Mouse (Mus musculus) midbrain, postnatal 0 days (tissue): ENCODE measurements around the gene Cacfd1. TPM values are rescaled to one million over a fixed set of nuclear protein-coding genes. Genes with fewer than 3 reads are reported as not detected.

Experiments
- ATAC-seq: fragments of 200-750 bp; cut with Nextera tagmentation; 2 replicates; pipeline ENCODE4 v1.8.0; 2017; ENCODE audit warnings: moderate number of reproducible peaks, mild to moderate bottlenecking, moderate TSS enrichment, moderate library complexity; ENCODE audit not compliant: low FRiP score
- DNase-seq: peaks from one replicate; pipeline ENCODE4 v3.0.0-alpha.2; 2015; ENCODE audit warnings: low spot score
- H3K27ac ChIP-seq: fragments of 300-500 bp; sonication (generic); 2 replicates; pipeline ENCODE4 v1.5.1; 2014; ENCODE audit warnings: low read depth, mild to moderate bottlenecking, low read length, mixed read lengths
- H3K27me3 ChIP-seq: fragments of 300-500 bp; sonication (generic); 2 replicates; pipeline ENCODE4 v1.6.1; 2014; ENCODE audit warnings: low read length, control low read depth, mixed read lengths; ENCODE audit not compliant: insufficient read depth
- H3K36me3 ChIP-seq: fragments of 300-500 bp; sonication (generic); 2 replicates; pipeline ENCODE4 v1.6.1; 2014; ENCODE audit warnings: low read length, control low read depth, mixed read lengths; ENCODE audit not compliant: insufficient read depth
- H3K4me1 ChIP-seq: fragments of 300-500 bp; sonication (generic); 2 replicates; pipeline ENCODE4 v1.6.1; 2014; ENCODE audit warnings: mild to moderate bottlenecking, control low read depth, antibody characterized with exemption, low read length, mixed read lengths; ENCODE audit not compliant: insufficient read depth
- H3K4me2 ChIP-seq: fragments of 300-500 bp; sonication (generic); 2 replicates; pipeline ENCODE4 v1.6.1; 2014; ENCODE audit warnings: low read depth, mild to moderate bottlenecking, low read length, mixed read lengths; ENCODE audit not compliant: poor library complexity, severe bottlenecking
- H3K4me3 ChIP-seq: fragments of 300-500 bp; sonication (generic); 2 replicates; pipeline ENCODE4 v1.5.1; 2014; ENCODE audit warnings: low read depth, mild to moderate bottlenecking, low read length, moderate library complexity
- H3K9ac ChIP-seq: fragments of 300-500 bp; sonication (generic); replicated peaks from 2 replicates; pipeline ENCODE4 v1.6.1; 2014; ENCODE audit warnings: mild to moderate bottlenecking, low read length, moderate library complexity, mixed read lengths; ENCODE audit not compliant: poor library complexity, severe bottlenecking
- H3K9me3 ChIP-seq: fragments of 300-500 bp; sonication (generic); 2 replicates; pipeline ENCODE4 v1.6.1; 2016; ENCODE audit warnings: low read length, control low read depth
- CTCF ChIP-seq: IDR thresholded peaks from 2 replicates; pipeline ENCODE4 v1.5.1; 2016; ENCODE audit warnings: antibody characterized with exemption, mild to moderate bottlenecking
- WGBS: fragments of 180-500 bp; shearing (Covaris S2); extraction: QIAGEN DNeasy Blood & Tissue Kit; methylation state at CpG from one replicate; pipeline ENCODE4 v1.1.7; 2014; 5-methylcytosine and 5-hydroxymethylcytosine counted together
- polyA plus RNA-seq: library from polyadenylated mRNA; unstranded; fragments of >200 nt; fragmentation: Nextera tagmentation; extraction: Ambion mirVana; gene quantifications from 2 replicates; pipeline ENCODE4 v1.2.1, GENCODE M21; 2015
- total RNA-seq: library from RNA; depleted of rRNA; stranded (reverse); fragments of >200 nt; gene quantifications from 2 replicates; pipeline ENCODE4 v1.2.3, GENCODE M21; 2014

Gene Cacfd1
- total and polyA plus RNA-seq, 2 experiments from 2014 or later: 63.0 to 97.1 TPM

DNA sequence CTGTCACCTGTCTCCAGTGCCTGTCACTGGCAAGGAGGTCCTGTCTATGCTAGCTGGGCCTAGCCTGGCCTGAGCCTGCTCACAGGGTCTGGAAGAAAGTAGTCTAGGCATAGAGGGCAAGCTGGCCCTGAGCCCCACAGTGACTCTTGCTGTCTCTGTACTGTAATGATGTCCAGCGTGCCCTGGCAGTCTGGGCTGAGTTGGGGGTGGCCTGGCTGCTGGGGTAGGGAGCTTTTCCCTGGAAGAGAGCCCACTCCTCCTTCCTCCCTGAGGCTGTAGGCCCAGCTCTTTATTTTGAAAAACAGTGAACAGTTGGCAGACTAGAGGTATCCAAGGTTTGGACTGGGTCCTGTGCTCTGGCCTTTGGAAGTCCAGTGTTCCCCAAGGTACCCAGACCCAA lies 11.4 kb downstream of the Cacfd1 start:
- DNase-seq: no peak
- TF ChIP-seq CTCF: no peak
- Histone ChIP-seq H3K9me3 (no peaks in the 10 kb centered on the region), H3K36me3 (peaks cover 27% of the 10 kb centered on the region), H3K27ac (no peak overlapping the region), H3K9ac (no peak overlapping the region), H3K4me3 (no peak overlapping the region), H3K4me2 (no peak overlapping the region), H3K4me1 (no peaks in the 10 kb centered on the region), H3K27me3 (no peaks in the 10 kb centered on the region)
- no peak for ATAC-seq
- 68% methylated on average over 1 of the region's 1 CpGs for WGBS

DNA sequence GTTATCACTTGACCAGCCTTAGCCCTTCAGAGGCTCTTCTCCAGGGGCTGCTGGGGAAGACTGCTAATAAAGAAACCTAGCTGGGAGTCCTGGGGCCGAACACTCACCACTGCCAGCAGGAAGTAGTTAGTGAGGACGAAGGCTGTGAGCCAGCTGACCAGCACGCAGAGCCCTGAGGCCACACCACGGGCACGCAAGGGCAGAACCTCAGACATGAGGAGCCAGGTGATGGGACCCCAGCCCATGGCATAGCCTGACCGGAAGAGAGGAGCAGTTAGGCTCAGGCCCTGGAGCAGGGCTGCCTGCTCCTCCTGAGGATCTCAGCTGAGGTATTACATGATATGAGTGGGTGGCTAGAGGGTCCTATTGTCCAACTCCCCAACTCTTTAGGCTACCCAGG lies 12.9 kb downstream of the Cacfd1 start:
- DNase-seq (no peak), ATAC-seq (no peak)
- H3K27ac ChIP-seq: no peak overlapping the region
- no peak for TF ChIP-seq CTCF
- H3K4me3 ChIP-seq: no peak overlapping the region
- H3K4me2 ChIP-seq: no peak overlapping the region
- H3K36me3 ChIP-seq: peaks cover 14% of the 10 kb centered on the region; the same call in 1 of the 2 replicates
- H3K9ac ChIP-seq: no peak overlapping the region
- 81% methylated on average over 6 of the region's 6 CpGs for WGBS
- H3K4me1 ChIP-seq: peaks cover 10% of the 10 kb centered on the region; the same call in 1 of the 2 replicates
- no peaks in the 10 kb centered on the region for H3K27me3 ChIP-seq
- no peaks in the 10 kb centered on the region for H3K9me3 ChIP-seq

DNA sequence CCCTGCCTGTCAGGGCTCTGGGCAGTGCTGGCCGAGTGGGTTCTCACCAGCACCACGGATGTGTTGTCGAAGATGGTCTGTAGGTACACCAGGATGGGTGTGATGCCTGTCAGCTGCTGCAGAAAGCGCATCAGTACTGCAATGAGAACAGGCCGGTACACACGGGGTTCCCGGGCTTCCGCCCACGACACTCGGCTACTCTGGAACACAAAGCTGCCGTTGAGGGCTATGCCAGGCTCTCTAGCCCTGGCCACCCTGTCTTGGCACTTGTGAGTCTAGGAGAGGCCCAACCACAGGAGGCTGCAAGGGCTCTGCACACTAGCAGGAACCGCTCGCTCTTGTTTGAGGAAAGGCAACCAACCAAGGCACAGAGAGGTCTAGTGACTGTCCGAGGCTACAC lies 14.4 kb downstream of the Cacfd1 start:
- Histone ChIP-seq H3K9ac (no peak overlapping the region), H3K9me3 (no peaks in the 10 kb centered on the region), H3K4me1 (peaks cover 13% of the 10 kb centered on the region; the same call in 1 of the 2 replicates), H3K36me3 (0 out of 2 replicates have a peak, but pooled peaks cover 3% of the 10 kb centered on the region), H3K4me3 (no peak overlapping the region), H3K27ac (no peak overlapping the region), H3K4me2 (no peak overlapping the region), H3K27me3 (no peaks in the 10 kb centered on the region)
- TF ChIP-seq CTCF: no peak
- DNase-seq (no peak), ATAC-seq (no peak)
- 78% methylated on average over 14 of the region's 14 CpGs for WGBS

DNA sequence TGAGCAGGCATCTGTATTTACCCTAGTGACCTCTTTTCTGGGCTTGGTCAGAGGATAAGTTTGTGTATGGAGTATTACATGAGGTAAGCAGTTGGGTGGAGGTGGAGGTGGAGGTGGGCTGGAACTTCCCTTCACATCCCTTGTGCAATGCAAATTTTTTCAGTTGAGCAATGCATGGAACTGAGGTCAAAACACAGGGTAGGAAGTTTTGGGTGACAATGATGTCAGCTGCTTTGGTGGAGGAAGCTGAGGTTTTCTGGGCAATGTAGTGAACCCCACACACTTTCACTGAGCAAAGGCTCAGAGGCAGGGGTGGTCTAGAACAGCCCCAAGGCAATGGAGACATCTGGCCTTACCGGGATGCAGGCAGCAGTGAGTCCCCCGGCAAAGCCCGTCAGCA lies 15.8 kb downstream of the Cacfd1 start:
- WGBS: 85% methylated on average over 3 of the region's 3 CpGs
- no peaks in the 10 kb centered on the region for H3K27me3 ChIP-seq
- DNase-seq: no peak
- H3K4me1 ChIP-seq: peaks cover 13% of the 10 kb centered on the region; the same call in 1 of the 2 replicates
- TF ChIP-seq CTCF: no peak
- 0 out of 2 replicates have a peak, but pooled peaks cover 3% of the 10 kb centered on the region for H3K36me3 ChIP-seq
- no peak for ATAC-seq
- H3K27ac ChIP-seq: no peak overlapping the region
- no peak overlapping the region for H3K9ac ChIP-seq
- no peaks in the 10 kb centered on the region for H3K9me3 ChIP-seq
- no peak overlapping the region for H3K4me3 ChIP-seq
- H3K4me2 ChIP-seq: no peak overlapping the region

DNA sequence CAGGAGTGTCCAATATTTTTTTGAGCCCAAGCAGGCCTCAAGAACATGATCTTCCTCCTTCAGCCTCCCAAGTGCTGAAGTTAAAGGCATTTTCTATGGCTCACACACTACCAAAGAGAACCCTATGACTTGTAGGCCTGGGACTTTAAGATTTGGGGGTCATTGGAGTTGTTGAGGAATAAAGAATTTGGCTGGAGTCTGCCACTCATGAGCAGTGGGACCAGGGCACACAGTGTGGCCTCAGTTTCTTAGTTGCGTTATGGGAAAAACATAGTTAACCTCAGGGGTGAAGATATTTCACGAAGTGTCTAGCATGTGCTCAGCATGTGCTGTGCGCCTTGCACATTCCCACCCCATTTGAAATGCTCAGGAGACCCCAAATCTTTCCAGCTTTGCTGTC lies 16.6 kb downstream of the Cacfd1 start:
- 94% methylated on average over 3 of the region's 3 CpGs for WGBS
- no peak overlapping the region for H3K9ac ChIP-seq
- no peak overlapping the region for H3K4me2 ChIP-seq

DNA sequence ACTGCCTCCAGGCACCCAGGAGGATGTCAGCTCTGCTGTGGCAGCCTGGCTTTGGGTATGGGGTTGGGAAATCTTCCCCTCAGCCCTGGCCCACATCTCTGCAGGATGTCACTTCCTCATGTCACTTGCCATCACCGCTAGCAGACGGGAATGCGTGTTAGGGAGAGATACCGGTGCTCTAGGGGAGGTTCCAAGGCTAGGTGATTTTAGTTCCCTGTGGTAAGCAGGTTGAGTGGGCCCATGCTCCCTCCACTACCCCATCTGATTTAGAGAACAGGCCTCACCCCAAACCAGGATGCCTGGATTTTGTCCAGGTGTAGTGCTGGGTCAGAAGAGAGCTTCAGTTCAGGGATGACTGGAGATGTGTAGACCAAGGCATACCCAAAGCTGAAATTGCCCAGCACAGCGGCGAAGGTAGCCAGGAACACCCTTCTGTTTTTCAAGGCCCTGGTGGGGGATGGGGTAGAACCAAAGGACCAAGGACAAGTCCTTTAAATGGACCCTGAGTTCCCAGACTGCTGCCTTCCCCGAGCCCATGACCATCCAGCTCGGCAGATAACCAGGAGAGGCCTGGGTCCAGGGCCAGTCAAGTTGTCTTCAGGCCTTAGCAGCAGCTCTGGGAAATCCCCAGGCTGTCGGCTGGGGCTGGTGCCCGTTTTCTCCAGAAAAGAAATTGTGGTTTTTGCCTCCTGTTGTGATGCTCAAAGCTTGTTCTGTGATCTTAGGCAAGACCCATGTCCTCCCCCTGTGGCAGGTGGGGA lies 17.3 kb downstream of the Cacfd1 start:
- DNase-seq: no peak
- peak overlapping the region; percentile 42 for H3K4me3 ChIP-seq
- ATAC-seq: 0 out of 2 replicates have a peak, but pooled peaks have one; percentile 0
- 71% methylated on average over 10 of the region's 10 CpGs for WGBS
- H3K27ac ChIP-seq: peak overlapping the region; percentile 68
- no peak for TF ChIP-seq CTCF
- H3K9me3 ChIP-seq: no peaks in the 10 kb centered on the region
- H3K27me3 ChIP-seq: no peaks in the 10 kb centered on the region
- H3K4me1 ChIP-seq: peaks cover 13% of the 10 kb centered on the region; the same call in 1 of the 2 replicates
- peak overlapping the region; percentile 64 for H3K4me2 ChIP-seq
- peak overlapping the region; percentile 62 for H3K9ac ChIP-seq
- 0 out of 2 replicates have a peak, but pooled peaks cover 3% of the 10 kb centered on the region for H3K36me3 ChIP-seq

More for the DNA sequence above, 16.6 kb downstream of the Cacfd1 start:
- Histone ChIP-seq H3K36me3 (0 out of 2 replicates have a peak, but pooled peaks cover 3% of the 10 kb centered on the region), H3K9me3 (no peaks in the 10 kb centered on the region), H3K4me1 (peaks cover 13% of the 10 kb centered on the region; the same call in 1 of the 2 replicates), H3K27ac (no peak overlapping the region), H3K4me3 (no peak overlapping the region), H3K27me3 (no peaks in the 10 kb centered on the region)
- no peak for DNase-seq
- no peak for ATAC-seq
- TF ChIP-seq CTCF: no peak
